Mouse (Mus musculus) 3134 (cell line): ENCODE results near the gene Dtymk.

ENCODE experiments used
- DNase-seq: peaks from one replicate; pipeline ENCODE4 v3.0.0-alpha.2; 2011; ENCODE audit warnings: low spot score; ENCODE audit not compliant: insufficient read length; ENCODE audit errors: extremely low read depth

Gene Dtymk

GRCm38 (mm10) chr1:93751290-93751689 is 50.4 kb downstream of the Dtymk start, which contains the start of gene Atg4b:
TSS of gene Atg4b (plus strand) at chr1:93751500.
- no peak for DNase-seq

DNA sequence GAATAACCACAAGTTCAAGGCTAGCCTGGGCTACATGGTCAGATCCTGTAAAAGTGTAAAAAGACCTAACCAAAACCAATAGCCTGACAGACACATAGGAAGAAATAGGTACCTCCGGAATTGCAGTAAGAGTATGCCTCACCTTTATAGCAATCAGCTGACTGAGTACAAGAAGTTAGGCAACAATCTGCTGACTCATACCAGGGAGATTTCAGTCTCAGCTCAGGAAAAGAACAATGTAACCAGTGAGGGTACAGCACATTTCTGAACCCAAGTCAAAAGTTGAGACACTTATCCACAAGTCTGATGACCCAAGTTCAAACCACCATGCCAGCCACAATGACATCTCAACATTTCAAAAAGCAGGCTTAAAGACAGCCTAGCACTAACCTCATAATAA is 53.2 kb downstream of the Dtymk start:
- DNase-seq: no peak

DNA sequence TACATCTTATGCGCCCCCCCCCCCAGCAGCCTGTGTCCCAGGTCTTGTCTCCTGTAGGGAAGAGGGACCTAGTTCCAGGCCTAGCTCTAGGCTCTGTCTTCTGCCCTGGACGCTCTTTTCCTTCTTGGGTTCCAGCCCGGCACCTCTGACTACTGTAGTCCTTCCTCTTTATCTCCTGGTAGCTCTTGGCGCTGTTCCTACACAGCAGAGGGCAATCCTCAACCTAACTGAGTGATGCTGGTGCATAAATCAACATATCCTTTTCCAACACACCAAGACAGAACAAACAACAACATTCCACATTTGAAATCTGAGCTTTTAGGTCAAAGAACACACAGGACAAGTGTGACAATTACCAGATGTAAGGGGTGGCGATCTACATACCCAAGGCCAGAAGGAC is 55.6 kb downstream of the Dtymk start:
- DNase-seq: no peak

DNA sequence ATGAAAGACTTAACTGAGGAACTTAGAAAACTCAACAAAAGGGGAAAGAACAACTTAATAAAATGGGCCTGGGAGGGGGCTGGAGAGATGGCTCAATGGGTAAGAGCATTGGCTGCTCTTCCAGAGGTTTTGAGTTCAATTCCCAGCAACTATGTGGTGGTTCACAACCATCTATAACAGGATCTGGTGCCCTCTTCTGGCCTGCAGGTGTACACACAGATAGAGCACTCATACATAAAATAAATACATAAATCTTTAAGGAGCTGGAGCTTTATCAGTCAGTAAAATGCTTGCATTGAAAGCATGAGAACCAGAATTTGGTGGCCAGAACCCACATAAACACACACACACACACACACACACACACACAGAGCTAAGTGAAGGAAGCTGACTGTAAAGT is 58.8 kb downstream of the Dtymk start:
- DNase-seq: no peak
